Mouse (Mus musculus) right cerebral cortex, postnatal 4 days (tissue): ENCODE results near the gene Adat3.

Experiments
- DNase-seq: peaks from one replicate; pipeline ENCODE4 v3.0.0-alpha.2; 2022

Adat3 gene

GRCm38 (mm10) chr10:80656130-80656862 is 53.6 kb downstream of the Adat3 start:
- DNase-seq, result peak; percentile 99

GRCm38 (mm10) chr10:80656863-80657623 is 54.4 kb downstream of the Adat3 start, which contains the start of gene Btbd2:
Gene Btbd2 (minus strand): TSS chr10:80657071.
- DNase-seq, result no peak
